Mouse (Mus musculus): Measurements from ENCODE around the gene C1qbp.

DNA sequence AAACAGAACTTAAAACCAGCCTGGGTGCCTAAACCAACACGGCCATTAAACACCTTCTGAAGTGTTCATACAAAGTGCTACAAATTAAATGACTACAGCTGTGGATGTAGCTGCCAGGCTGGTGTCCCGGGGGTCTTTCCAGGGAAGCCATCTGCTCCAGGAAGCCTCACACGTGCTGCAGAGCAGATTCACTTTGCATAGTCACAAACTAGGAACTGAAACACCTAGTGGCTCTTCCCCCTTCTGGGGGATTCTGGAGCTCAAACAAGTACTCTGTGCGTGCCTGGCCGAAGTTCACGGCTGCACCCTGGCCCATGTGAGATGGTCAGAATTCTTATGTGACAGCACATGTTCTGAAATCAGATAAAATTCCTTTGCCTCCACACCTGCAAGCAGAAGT lies 2.6 kb downstream of the C1qbp start:
- TF ChIP-seq CTCF (IDR thresholded peaks at IDR 0.05; ENCODE audit: low read depth) (no peak), EP300 (IDR thresholded peaks at IDR 0.05; ENCODE audit: low read depth) (no peak)

All from liver, postnatal 0 days (tissue).